Mouse (Mus musculus) MEL (cell line): ENCODE results near the gene Fbxl5. TPM values are rescaled to one million over a fixed set of nuclear protein-coding genes. Genes with fewer than 3 reads are reported as not detected.

Experiments
- DNase-seq: peaks from one replicate; pipeline ENCODE4 v3.0.0; 2011; ENCODE audit warnings: low read depth, low spot score
- H3K27ac ChIP-seq: 2 replicates; pipeline ENCODE4 v1.5.1; 2012; ENCODE audit warnings: low read depth, mild to moderate bottlenecking, control low read depth, low read length, moderate library complexity; ENCODE audit not compliant: control insufficient read depth
- H3K27me3 ChIP-seq, 2 experiments: fragments of 150-350 bp in 1 of 2; sonication (generic) in 1 of 2; 2 replicates each; pipeline ENCODE4 v1.6.1; 2012; ENCODE audit warnings: low read length in 2 of 2, mild to moderate bottlenecking in 2 of 2, improper control_type of control experiment in 1 of 2, moderate library complexity in 1 of 2; ENCODE audit not compliant: insufficient read depth in 2 of 2, control insufficient read depth in 1 of 2
- H3K36me3 ChIP-seq, 2 experiments: 2 replicates each; pipeline ENCODE4 v1.6.1; 2012 to 2014; ENCODE audit warnings: low read length in 2 of 2, improper control_type of control experiment in 1 of 2, inconsistent platforms in 1 of 2, mild to moderate bottlenecking in 1 of 2; ENCODE audit not compliant: insufficient read depth in 2 of 2, control insufficient read depth in 1 of 2
- H3K4me1 ChIP-seq, 2 experiments: fragments of 150-350 bp in 1 of 2; sonication (generic) in 1 of 2; 2 replicates each; pipeline ENCODE4 v1.6.1; 2012; ENCODE audit warnings: low read length in 2 of 2, improper control_type of control experiment in 1 of 2, mild to moderate bottlenecking in 1 of 2; ENCODE audit not compliant: insufficient read depth in 2 of 2, control insufficient read depth in 1 of 2
- H3K4me3 ChIP-seq, 2 experiments: fragments of 150-350 bp in 1 of 2; sonication (generic) in 1 of 2; 2 replicates each; pipeline ENCODE4 v1.5.1; 2012; ENCODE audit warnings: low read depth in 2 of 2, low read length in 2 of 2, mild to moderate bottlenecking in 2 of 2, moderate library complexity in 2 of 2, control low read depth in 1 of 2, improper control_type of control experiment in 1 of 2; ENCODE audit not compliant: control insufficient read depth in 1 of 2, insufficient read depth in 1 of 2
- H3K79me2 ChIP-seq: 2 replicates; pipeline ENCODE4 v1.6.1; 2012; ENCODE audit warnings: mild to moderate bottlenecking, low read length, moderate library complexity; ENCODE audit not compliant: control insufficient read depth, poor library complexity, insufficient read depth
- H3K9ac ChIP-seq: 2 replicates; pipeline ENCODE4 v1.6.1; 2012; ENCODE audit warnings: low read depth, mild to moderate bottlenecking, control low read depth, low read length, moderate library complexity; ENCODE audit not compliant: control insufficient read depth, poor library complexity, severe bottlenecking
- H3K9me3 ChIP-seq: fragments of 150-350 bp; sonication (generic); replicated peaks from 2 replicates; pipeline ENCODE4 v1.6.1; 2012; ENCODE audit warnings: mild to moderate bottlenecking, low read length, improper control_type of control experiment, moderate library complexity; ENCODE audit not compliant: insufficient read depth
- BHLHE40 ChIP-seq: IDR thresholded peaks from 2 replicates; pipeline ENCODE4 v1.6.1; 2012; ENCODE audit warnings: low read depth, mild to moderate bottlenecking, inconsistent platforms, low read length, improper control_type of control experiment, borderline replicate concordance
- CHD1 ChIP-seq: IDR thresholded peaks from 2 replicates; pipeline ENCODE4 v1.6.1; 2012; ENCODE audit warnings: low read depth, mild to moderate bottlenecking, inconsistent platforms, low read length, improper control_type of control experiment
- CTCF ChIP-seq, 3 experiments: IDR thresholded peaks in 2 of 3; conservative IDR thresholded peaks in 1 of 3; 2 replicates each; pipeline ENCODE4 v1.5.1; 2011 to 2012; ENCODE audit warnings: low read length in 3 of 3, low read depth in 2 of 3, mild to moderate bottlenecking in 2 of 3, improper control_type of control experiment in 1 of 3, inconsistent platforms in 1 of 3, mixed read lengths in 1 of 3, moderate library complexity in 1 of 3; ENCODE audit not compliant: control insufficient read depth in 1 of 3, insufficient read depth in 1 of 3, poor library complexity in 1 of 3, severe bottlenecking in 1 of 3
- E2F4 ChIP-seq: IDR thresholded peaks from 2 replicates; pipeline ENCODE4 v1.6.1; 2011; ENCODE audit warnings: low read depth, low read length, improper control_type of control experiment, borderline replicate concordance
- ELF1 ChIP-seq: IDR thresholded peaks from 2 replicates; pipeline ENCODE4 v1.6.1; 2014; ENCODE audit warnings: low read depth, mild to moderate bottlenecking, inconsistent platforms, low read length, improper control_type of control experiment, moderate library complexity
- EP300 ChIP-seq, 2 experiments: IDR thresholded peaks; 2 replicates each; pipeline ENCODE4 v1.6.1; 2011; ENCODE audit warnings: improper control_type of control experiment in 2 of 2, low read length in 2 of 2, low read depth in 1 of 2, mild to moderate bottlenecking in 1 of 2
- GABPA ChIP-seq: IDR thresholded peaks from 2 replicates; pipeline ENCODE4 v1.6.1; 2012; ENCODE audit warnings: low read depth, mild to moderate bottlenecking, inconsistent platforms, low read length, improper control_type of control experiment, moderate library complexity
- GATA1 ChIP-seq: IDR thresholded peaks from 2 replicates; pipeline ENCODE4 v1.6.1; 2011; ENCODE audit warnings: low read depth, low read length, improper control_type of control experiment
- JUND ChIP-seq: IDR thresholded peaks from 2 replicates; pipeline ENCODE4 v1.6.1; 2011; ENCODE audit warnings: low read depth, mild to moderate bottlenecking, improper control_type of control experiment, low read length
- MAX ChIP-seq: IDR thresholded peaks from 2 replicates; pipeline ENCODE4 v1.6.1; 2011; ENCODE audit warnings: low read length, improper control_type of control experiment
- MYC ChIP-seq: IDR thresholded peaks from 2 replicates; pipeline ENCODE4 v1.6.1; 2011; ENCODE audit warnings: low read depth, mild to moderate bottlenecking, low read length, improper control_type of control experiment, moderate library complexity
- NELFE ChIP-seq: IDR thresholded peaks from 2 replicates; pipeline ENCODE4 v1.6.1; 2011; ENCODE audit warnings: low read depth, low read length, improper control_type of control experiment
- NRF1 ChIP-seq: IDR thresholded peaks from 2 replicates; pipeline ENCODE4 v1.6.1; 2014; ENCODE audit warnings: low read depth, mild to moderate bottlenecking, inconsistent platforms, low read length, improper control_type of control experiment, moderate library complexity; ENCODE audit not compliant: poor library complexity, insufficient read depth, severe bottlenecking
- POLR2A ChIP-seq, 2 experiments: IDR thresholded peaks; 2 replicates each; pipeline ENCODE4 v1.6.1; 2011 to 2012; ENCODE audit warnings: low read length in 2 of 2, mild to moderate bottlenecking in 2 of 2, control low read depth in 1 of 2, improper control_type of control experiment in 1 of 2, low read depth in 1 of 2, moderate library complexity in 1 of 2; ENCODE audit not compliant: control insufficient read depth in 1 of 2, insufficient read depth in 1 of 2, poor library complexity in 1 of 2
- RAD21 ChIP-seq: IDR thresholded peaks from 2 replicates; pipeline ENCODE4 v1.6.1; 2011; ENCODE audit warnings: mild to moderate bottlenecking, low read depth, low read length, improper control_type of control experiment
- SIN3A ChIP-seq: IDR thresholded peaks from 2 replicates; pipeline ENCODE4 v1.6.1; 2012; ENCODE audit warnings: low read length, improper control_type of control experiment, inconsistent platforms
- TAL1 ChIP-seq: IDR thresholded peaks from 2 replicates; pipeline ENCODE4 v1.6.1; 2012; ENCODE audit warnings: mild to moderate bottlenecking, inconsistent platforms, low read length, moderate library complexity, mixed read lengths
- TBP ChIP-seq: IDR thresholded peaks from 2 replicates; pipeline ENCODE4 v1.8.0; 2011; ENCODE audit warnings: low read depth, low read length, improper control_type of control experiment
- TCF12 ChIP-seq: IDR thresholded peaks from 2 replicates; pipeline ENCODE4 v1.6.1; 2014; ENCODE audit warnings: low read depth, mild to moderate bottlenecking, inconsistent platforms, low read length, improper control_type of control experiment, moderate library complexity
- UBTF ChIP-seq: IDR thresholded peaks from 2 replicates; pipeline ENCODE4 v1.6.1; 2012; ENCODE audit warnings: low read depth, mild to moderate bottlenecking, inconsistent platforms, low read length, improper control_type of control experiment, moderate library complexity, borderline replicate concordance; ENCODE audit not compliant: insufficient read depth
- USF1 ChIP-seq: IDR thresholded peaks from 2 replicates; pipeline ENCODE4 v1.6.1; 2014; ENCODE audit warnings: low read depth, mild to moderate bottlenecking, inconsistent platforms, low read length, improper control_type of control experiment, moderate library complexity
- USF2 ChIP-seq, 2 experiments: IDR thresholded peaks; 2 replicates each; pipeline ENCODE4 v1.6.1; 2011 to 2012; ENCODE audit warnings: improper control_type of control experiment in 2 of 2, low read length in 2 of 2, borderline replicate concordance in 1 of 2, inconsistent platforms in 1 of 2, low read depth in 1 of 2, mild to moderate bottlenecking in 1 of 2; ENCODE audit not compliant: insufficient read depth in 1 of 2
- ZMIZ1 ChIP-seq: IDR thresholded peaks from 2 replicates; pipeline ENCODE4 v1.6.1; 2012; ENCODE audit warnings: low read depth, mild to moderate bottlenecking, inconsistent platforms, low read length, improper control_type of control experiment, moderate library complexity
- ZNF384 ChIP-seq: IDR thresholded peaks from 2 replicates; pipeline ENCODE4 v1.6.1; 2012; ENCODE audit warnings: low read depth, mild to moderate bottlenecking, inconsistent platforms, low read length, improper control_type of control experiment
- polyA plus RNA-seq, 2 experiments: library from polyadenylated mRNA; stranded (reverse) in 1 of 2; unstranded in 1 of 2; fragments of >175 nt in 1 of 2; fragments of >200 nt in 1 of 2; gene quantifications; 2 replicates each; pipeline versions ENCODE4 v1.2.1 to v1.2.4; 2012; ENCODE audit warnings: low replicate concordance in 2 of 2, low read depth in 1 of 2; ENCODE audit not compliant: insufficient read length in 2 of 2, insufficient read depth in 1 of 2, missing spikeins in 1 of 2
- total RNA-seq: library from RNA; depleted of rRNA; stranded (reverse); fragments of 300-350 nt; gene quantifications from 2 replicates; pipeline ENCODE4 v1.2.3, GENCODE M21; 2012

The Fbxl5 gene
- total and polyA plus RNA-seq, 3 experiments = 22.8 to 25.7 TPM; not detected in 1

DNA sequence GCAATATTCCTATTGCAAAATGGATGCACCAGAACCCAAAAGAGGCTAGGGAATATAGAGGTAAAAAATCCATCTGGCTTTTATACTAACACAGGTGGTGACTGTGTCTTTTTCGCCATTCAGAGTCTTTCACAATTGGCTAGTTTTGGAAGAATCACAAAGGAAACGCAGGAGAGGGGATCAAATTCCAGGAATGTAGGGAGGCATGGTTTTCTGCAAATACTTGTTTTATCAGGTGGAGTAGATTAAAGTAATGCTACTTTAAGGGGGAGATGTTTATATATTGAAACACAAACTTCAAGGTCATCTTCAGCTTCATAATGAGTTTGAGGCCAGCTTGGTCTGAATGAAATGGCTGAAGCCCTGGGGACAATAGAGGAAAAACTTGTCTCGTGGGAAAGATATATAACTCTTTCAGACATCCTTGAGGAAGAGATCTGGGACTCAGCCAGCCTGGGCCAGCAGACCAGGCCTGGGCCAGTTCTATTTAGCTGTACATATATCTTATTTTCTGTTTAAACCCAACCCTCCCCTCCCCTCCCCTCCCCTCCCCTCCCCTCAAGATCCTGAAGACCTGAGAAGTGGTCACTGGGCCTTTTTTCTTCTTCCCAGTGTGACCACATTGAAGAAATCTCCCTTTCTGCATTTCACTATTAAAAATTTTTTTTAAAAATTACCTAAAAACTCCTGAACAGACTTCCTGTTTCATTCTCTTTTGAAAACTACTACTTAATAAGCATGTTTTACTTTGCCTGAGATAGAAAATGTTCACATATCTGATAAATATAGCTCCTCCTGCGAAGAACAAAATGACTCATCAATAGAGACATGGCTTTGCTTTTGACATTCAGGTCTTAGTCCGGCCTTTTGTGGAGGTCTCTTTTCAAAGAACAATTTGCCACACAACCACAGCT, 99.6 kb downstream of the Fbxl5 start:
- no peaks in the 10 kb centered on the region for H3K9me3 ChIP-seq
- DNase-seq = no peak

DNA sequence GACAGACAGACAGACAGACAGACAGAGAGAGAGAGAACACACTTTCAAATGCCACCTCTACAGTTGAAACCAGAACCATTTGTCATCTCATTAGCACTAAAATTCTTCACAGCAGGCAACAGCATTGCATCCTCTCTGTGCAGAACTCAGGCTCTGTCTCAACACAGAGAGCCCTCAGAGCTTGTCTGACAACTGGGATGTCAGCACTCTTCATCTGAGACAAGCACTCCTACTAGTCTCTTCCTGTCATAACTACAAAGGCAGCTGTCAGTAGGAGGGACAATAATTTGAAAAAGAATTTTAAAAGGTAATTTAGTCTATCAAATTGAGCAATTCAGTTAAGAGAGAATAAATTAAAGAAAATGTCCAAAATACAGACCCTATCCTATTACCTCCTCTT, 122.2 kb downstream of the Fbxl5 start:
- TF ChIP-seq RAD21 (no peak), GABPA (no peak), USF1 (no peak), NELFE (no peak), GATA1 (no peak), JUND (no peak), TAL1 (no peak), NRF1 (no peak), ELF1 (no peak), SIN3A (no peak), TBP (no peak)
- 0 out of 4 replicates have a peak, but pooled peaks cover 0 to 2% of the 10 kb centered on the region in 2 experiments for H3K27me3 ChIP-seq

More for the DNA sequence above, 99.6 kb downstream of the Fbxl5 start:
- no peak overlapping the region for H3K27ac ChIP-seq
- no peak overlapping the region for H3K4me3 ChIP-seq
- H3K4me1 ChIP-seq = no peaks in the 10 kb centered on the region
- no peak overlapping the region for H3K9ac ChIP-seq
- H3K79me2 ChIP-seq = no peaks in the 10 kb centered on the region
- no peak for TF ChIP-seq UBTF
- TF ChIP-seq GATA1 = no peak
- TF ChIP-seq CTCF (IDR thresholded peaks at IDR 0.05 in 2 of 3, conservative IDR thresholded peaks at IDR 0.05 in 1 of 3; ENCODE audit: control insufficient read depth in 1 of 3, insufficient read depth in 1 of 3, low read depth in 2 of 3, low read length in 3 of 3, poor library complexity in 1 of 3, severe bottlenecking in 1 of 3) = no peak
- TF ChIP-seq MAX = no peak
- TF ChIP-seq SIN3A = no peak
- no peak for TF ChIP-seq RAD21
- TF ChIP-seq ZNF384 = no peak
- TF ChIP-seq GABPA = no peak
- no peak for TF ChIP-seq CHD1
- TF ChIP-seq MYC = no peak
- TF ChIP-seq EP300 (IDR thresholded peaks at IDR 0.05; ENCODE audit: low read depth in 1 of 2, low read length in 2 of 2) = no peak
- TF ChIP-seq POLR2A (IDR thresholded peaks at IDR 0.05; ENCODE audit: control insufficient read depth in 1 of 2, insufficient read depth in 1 of 2, low read depth in 1 of 2, low read length in 2 of 2, poor library complexity in 1 of 2) = no peak
- no peak for TF ChIP-seq USF2 (IDR thresholded peaks at IDR 0.05; ENCODE audit: borderline replicate concordance in 1 of 2, insufficient read depth in 1 of 2, low read depth in 1 of 2, low read length in 2 of 2)
- TF ChIP-seq ZMIZ1 = no peak
- no peak for TF ChIP-seq TCF12
- TF ChIP-seq NELFE = no peak
- TF ChIP-seq E2F4 = no peak
- TF ChIP-seq BHLHE40 = no peak
- TF ChIP-seq JUND = no peak
- peaks cover 0 to 1% of the 10 kb centered on the region in 2 experiments; a peak in 1 of 4 replicates for H3K27me3 ChIP-seq
- no peaks in the 10 kb centered on the region for H3K36me3 ChIP-seq

More for the DNA sequence above, 122.2 kb downstream of the Fbxl5 start:
- Histone ChIP-seq H3K9me3 (no peaks in the 10 kb centered on the region), H3K27ac (no peak overlapping the region), H3K4me3 (no peak overlapping the region), H3K4me1 (no peaks in the 10 kb centered on the region), H3K9ac (no peak overlapping the region), H3K79me2 (no peaks in the 10 kb centered on the region), H3K36me3 (no peaks in the 10 kb centered on the region)
- no peak for DNase-seq
